8 mouse cellular contexts compared by ENCODE assay signal in genomic region chr10:127255625-127256345, GRCm38 (mm10). TPM values are rescaled to one million over a fixed set of nuclear protein-coding genes. Genes with fewer than 3 reads are reported as not detected.
DNase-seq lines count a peak whose midpoint lies in the region; ATAC-seq lines count a peak whose summit lies in the region.

No protein-coding gene starts in this region.

- 20% methylated on average over 14 of the region's 14 CpGs for WGBS in embryonic facial prominence, embryonic 11.5 days
- 20% methylated on average over 14 of the region's 14 CpGs for WGBS in heart, embryonic 16.5 days
- WGBS in midbrain, embryonic 11.5 days, result 26% methylated on average over 14 of the region's 14 CpGs

- DNase-seq in ovary, adult 18-20 months (ENCODE audit: low spot score), result peak; percentile 39
- no peak for DNase-seq in ovary, postnatal 10 days (ENCODE audit: low spot score)
- peak; percentile 90 for DNase-seq in embryonic facial prominence, embryonic 11.5 days (ENCODE audit: low spot score)
- peak; percentile 74 for DNase-seq in kidney, postnatal 14 days
- no peak for DNase-seq in midbrain, embryonic 11.5 days (ENCODE audit: low spot score, missing footprints)
- DNase-seq in B cell, adult 2 months, result no peak
- no peak for DNase-seq in frontal cortex, postnatal 10 days (ENCODE audit: low spot score in 2 of 2)

- H3K9ac ChIP-seq in embryonic facial prominence, embryonic 11.5 days (replicated peaks; ENCODE audit: low read length), result no peak overlapping the region
- no peak overlapping the region for H3K9ac ChIP-seq in heart, embryonic 16.5 days (ENCODE audit: low read length)
- H3K9ac ChIP-seq in midbrain, embryonic 11.5 days (ENCODE audit: low read length), result no peak overlapping the region

- no peak overlapping the region for H3K4me3 ChIP-seq in embryonic facial prominence, embryonic 11.5 days (ENCODE audit: low read depth, low read length)
- H3K4me3 ChIP-seq in heart, embryonic 16.5 days (ENCODE audit: low read length), result no peak overlapping the region
- H3K4me3 ChIP-seq in midbrain, embryonic 11.5 days (ENCODE audit: low read depth, low read length), result peak overlapping the region; percentile 10; the same call in 1 of the 2 replicates

- H3K27ac ChIP-seq in embryonic facial prominence, embryonic 11.5 days (replicated peaks; ENCODE audit: low read depth, low read length), result no peak overlapping the region
- no peak overlapping the region for H3K27ac ChIP-seq in heart, embryonic 16.5 days (ENCODE audit: low read length)
- no peak overlapping the region for H3K27ac ChIP-seq in midbrain, embryonic 11.5 days (ENCODE audit: low read depth, low read length)

- no peaks in the 10 kb centered on the region for H3K36me3 ChIP-seq in embryonic facial prominence, embryonic 11.5 days (replicated peaks; ENCODE audit: control insufficient read depth, insufficient read depth, low read depth, low read length)
- no peaks in the 10 kb centered on the region for H3K36me3 ChIP-seq in heart, embryonic 16.5 days (ENCODE audit: control insufficient read depth, insufficient read depth)
- H3K36me3 ChIP-seq in midbrain, embryonic 11.5 days (ENCODE audit: control insufficient read depth, insufficient read depth, low read length), result no peaks in the 10 kb centered on the region

- peak; percentile 51; the same call in 1 of the 2 replicates for ATAC-seq in embryonic facial prominence, embryonic 11.5 days (replicated peaks; ENCODE audit: insufficient number of reproducible peaks, low FRiP score, low TSS enrichment, low read depth)
- ATAC-seq in heart, embryonic 16.5 days (replicated peaks; ENCODE audit: extremely low read depth, insufficient read depth, low FRiP score), result peak; percentile 91
- ATAC-seq in midbrain, embryonic 11.5 days (ENCODE audit: low FRiP score), result peak; percentile 76

- no peaks in the 10 kb centered on the region for H3K4me1 ChIP-seq in embryonic facial prominence, embryonic 11.5 days (ENCODE audit: control insufficient read depth, insufficient read depth, low read length)
- no peaks in the 10 kb centered on the region for H3K4me1 ChIP-seq in heart, embryonic 16.5 days (ENCODE audit: control insufficient read depth, insufficient read depth, low read length)
- no peaks in the 10 kb centered on the region for H3K4me1 ChIP-seq in midbrain, embryonic 11.5 days (ENCODE audit: control insufficient read depth, insufficient read depth, low read length)

- H3K9me3 ChIP-seq in embryonic facial prominence, embryonic 11.5 days (replicated peaks; ENCODE audit: control insufficient read depth, low read length), result no peaks in the 10 kb centered on the region
- no peaks in the 10 kb centered on the region for H3K9me3 ChIP-seq in heart, embryonic 16.5 days (replicated peaks; ENCODE audit: control insufficient read depth, low read length)
- H3K9me3 ChIP-seq in midbrain, embryonic 11.5 days (ENCODE audit: control insufficient read depth, low read length), result no peaks in the 10 kb centered on the region

- H3K4me2 ChIP-seq in embryonic facial prominence, embryonic 11.5 days (ENCODE audit: low read depth, low read length), result no peak overlapping the region
- H3K4me2 ChIP-seq in heart, embryonic 16.5 days (ENCODE audit: low read depth, low read length), result peak overlapping the region; percentile 23; the same call in 1 of the 2 replicates
- H3K4me2 ChIP-seq in midbrain, embryonic 11.5 days, result peak overlapping the region; percentile 26; the same call in 1 of the 2 replicates

- H3K27me3 ChIP-seq in embryonic facial prominence, embryonic 11.5 days (ENCODE audit: control insufficient read depth, insufficient read depth, low read length), result no peaks in the 10 kb centered on the region
- H3K27me3 ChIP-seq in heart, embryonic 16.5 days (ENCODE audit: control insufficient read depth, insufficient read depth, low read length), result peaks cover under 1% of the 10 kb centered on the region; the same call in 1 of the 2 replicates
- no peaks in the 10 kb centered on the region for H3K27me3 ChIP-seq in midbrain, embryonic 11.5 days (ENCODE audit: control insufficient read depth, insufficient read depth, low read length)

RNA-seq across cellular contexts. Expression of gene Kif5a, which starts 7.4 kb away (rescaled TPM):
- 10.4 and 12.2 TPM in 2 replicates for polyA plus RNA-seq in embryonic facial prominence, embryonic 11.5 days (2014; fragmentation: Nextera tagmentation; extraction: Ambion mirVana)
- polyA plus RNA-seq in heart, embryonic 16.5 days (2015; fragmentation: Nextera tagmentation; extraction: Ambion mirVana), result 0.36 and 0.70 TPM in 2 replicates
- 26.3 and 31.1 TPM in 2 replicates for polyA plus RNA-seq in midbrain, embryonic 11.5 days (2014; fragmentation: Nextera tagmentation; extraction: Ambion mirVana)

RNA-seq across cellular contexts. Expression of gene Dctn2, which starts 10.4 kb away (rescaled TPM):
- polyA plus RNA-seq in embryonic facial prominence, embryonic 11.5 days (2014; fragmentation: Nextera tagmentation; extraction: Ambion mirVana), result 162 and 180 TPM in 2 replicates
- polyA plus RNA-seq in heart, embryonic 16.5 days (2015; fragmentation: Nextera tagmentation; extraction: Ambion mirVana), result 148 and 152 TPM in 2 replicates
- 196 and 206 TPM in 2 replicates for polyA plus RNA-seq in midbrain, embryonic 11.5 days (2014; fragmentation: Nextera tagmentation; extraction: Ambion mirVana)

RNA-seq across cellular contexts. Expression of gene Mbd6, which starts 33.0 kb away (rescaled TPM):
- polyA plus RNA-seq in embryonic facial prominence, embryonic 11.5 days (2014; fragmentation: Nextera tagmentation; extraction: Ambion mirVana), result 9.8 and 11.6 TPM in 2 replicates
- 11.4 and 11.7 TPM in 2 replicates for polyA plus RNA-seq in heart, embryonic 16.5 days (2015; fragmentation: Nextera tagmentation; extraction: Ambion mirVana)
- polyA plus RNA-seq in midbrain, embryonic 11.5 days (2014; fragmentation: Nextera tagmentation; extraction: Ambion mirVana), result 12.3 and 16.3 TPM in 2 replicates

RNA-seq across cellular contexts. Expression of gene Pip4k2c, which starts 44.4 kb away (rescaled TPM):
- polyA plus RNA-seq in embryonic facial prominence, embryonic 11.5 days (2014; fragmentation: Nextera tagmentation; extraction: Ambion mirVana), result 14.7 and 17.8 TPM in 2 replicates
- 26.3 and 27.2 TPM in 2 replicates for polyA plus RNA-seq in heart, embryonic 16.5 days (2015; fragmentation: Nextera tagmentation; extraction: Ambion mirVana)
- polyA plus RNA-seq in midbrain, embryonic 11.5 days (2014; fragmentation: Nextera tagmentation; extraction: Ambion mirVana), result 10.3 and 11.4 TPM in 2 replicates

RNA-seq across cellular contexts. Expression of gene Mars, which starts 55.8 kb away (rescaled TPM):
- 174 and 179 TPM in 2 replicates for polyA plus RNA-seq in embryonic facial prominence, embryonic 11.5 days (2014; fragmentation: Nextera tagmentation; extraction: Ambion mirVana)
- 80.4 and 81.2 TPM in 2 replicates for polyA plus RNA-seq in heart, embryonic 16.5 days (2015; fragmentation: Nextera tagmentation; extraction: Ambion mirVana)
- 185 and 187 TPM in 2 replicates for polyA plus RNA-seq in midbrain, embryonic 11.5 days (2014; fragmentation: Nextera tagmentation; extraction: Ambion mirVana)

Comparison
In these comparisons a context has a peak if more than half of its experiments do, and no peak if none do; other contexts are left out.
1. DNase-seq: peak in ovary, adult 18-20 months (single experiment), embryonic facial prominence, embryonic 11.5 days (single experiment) and kidney, postnatal 14 days (single experiment); none in ovary, postnatal 10 days (single experiment), midbrain, embryonic 11.5 days (single experiment), B cell, adult 2 months (0 of 2) and frontal cortex, postnatal 10 days (0 of 2).
2. Peak in every context shown above with its lines, with median percentiles within 50 percentile points of each other: ATAC-seq.